Mouse (Mus musculus) testis, adult 2 months (tissue): ENCODE measurements around the gene Krtap13-1. TPM values are rescaled to one million over a fixed set of nuclear protein-coding genes. Genes with fewer than 3 reads are reported as not detected.

Experiments
- H3K27ac ChIP-seq: fragments of 200-500 bp; 2 replicates; pipeline ENCODE4 v1.5.1; 2012; ENCODE audit warnings: low read depth, low read length; ENCODE audit not compliant: control insufficient read depth, insufficient read depth
- H3K27me3 ChIP-seq: fragments of 200-500 bp; 2 replicates; pipeline ENCODE4 v1.6.1; 2012; ENCODE audit warnings: mild to moderate bottlenecking, low read length, moderate library complexity; ENCODE audit not compliant: control insufficient read depth, insufficient read depth
- H3K36me3 ChIP-seq: fragments of 200-500 bp; 2 replicates; pipeline ENCODE4 v1.6.1; 2012; ENCODE audit warnings: mild to moderate bottlenecking, low read length; ENCODE audit not compliant: control insufficient read depth, insufficient read depth
- H3K4me1 ChIP-seq: fragments of 200-500 bp; 2 replicates; pipeline ENCODE4 v1.6.1; 2012; ENCODE audit warnings: low read length; ENCODE audit not compliant: control insufficient read depth, insufficient read depth
- H3K4me3 ChIP-seq: fragments of 200-500 bp; 2 replicates; pipeline ENCODE4 v1.5.1; 2012; ENCODE audit warnings: low read depth, mild to moderate bottlenecking, low read length, moderate library complexity, mixed read lengths; ENCODE audit not compliant: control insufficient read depth
- CTCF ChIP-seq: fragments of 200-500 bp; IDR thresholded peaks from 2 replicates; pipeline ENCODE4 v1.5.1; 2012; ENCODE audit warnings: low read depth, mild to moderate bottlenecking, inconsistent platforms, low read length, moderate library complexity; ENCODE audit not compliant: control insufficient read depth, insufficient read depth, insufficient replicate concordance
- POLR2A ChIP-seq: fragments of 200-500 bp; IDR thresholded peaks from 2 replicates; pipeline ENCODE4 v1.6.1; 2012; ENCODE audit warnings: low read depth, mild to moderate bottlenecking, inconsistent platforms, low read length, moderate library complexity; ENCODE audit not compliant: control insufficient read depth
- polyA plus RNA-seq: library from polyadenylated mRNA; depleted of rRNA; stranded (reverse); fragments of >200 nt; gene quantifications from 2 replicates; pipeline ENCODE4 v1.2.3, GENCODE M21; 2012; rRNA removed

Krtap13-1 gene
- polyA plus RNA-seq, 1 experiment: not detected

GRCm38 (mm10) chr16:88774106-88774505, 45.4 kb downstream of the Krtap13-1 start, which contains the start of gene 2310057N15Rik:
TSS of gene 2310057N15Rik (minus strand) at chr16:88774206.
- Histone ChIP-seq H3K4me1 (no peaks in the 10 kb centered on the region), H3K27me3 (no peaks in the 10 kb centered on the region), H3K27ac (no peak within 1 kb of the TSS), H3K4me3 (no peak within 1 kb of the TSS), H3K36me3 (no peaks in the 10 kb centered on the region)
- TF ChIP-seq CTCF (no peak), POLR2A (no peak)

- no peaks in the 10 kb centered on the region for H3K27me3 ChIP-seq
- no peak within 1 kb of the TSS for H3K27ac ChIP-seq
- no peaks in the 10 kb centered on the region for H3K4me1 ChIP-seq
- H3K4me3 ChIP-seq: no peak within 1 kb of the TSS
- no peak for TF ChIP-seq CTCF
- TF ChIP-seq POLR2A: no peak
- H3K36me3 ChIP-seq: no peaks in the 10 kb centered on the region
Observed at GRCm38 (mm10) chr16:88777596-88777995, 48.9 kb downstream of the Krtap13-1 start, which contains the start of gene Gm5965. TSS of gene Gm5965 (plus strand) at chr16:88777896.

Other genes starting within 250 kb of the Krtap13-1 start
- not detected in 2 replicates for gene Cldn17, start 221.9 kb upstream of the Krtap13-1 start, polyA plus RNA-seq
- 2.8 TPM in 1 of 2 replicates, not detected in the other for gene Cldn8, start 165.7 kb upstream of the Krtap13-1 start, polyA plus RNA-seq
- gene Krtap24-1, start 116.6 kb upstream of the Krtap13-1 start, polyA plus RNA-seq: 0.06 TPM in 1 of 2 replicates, not detected in the other
- gene 2310079G19Rik, start 101.2 kb upstream of the Krtap13-1 start, polyA plus RNA-seq: not detected in 2 replicates
- gene Krtap26-1, start 81.1 kb upstream of the Krtap13-1 start, polyA plus RNA-seq: not detected in 2 replicates
- not detected in 2 replicates for gene Krtap27-1, start 57.2 kb upstream of the Krtap13-1 start, polyA plus RNA-seq
- not detected in 2 replicates for gene 2310061N02Rik, start 20.9 kb upstream of the Krtap13-1 start, polyA plus RNA-seq
- 0.12 and 0.17 TPM in 2 replicates for gene Krtap13, start 22.8 kb downstream of the Krtap13-1 start, polyA plus RNA-seq
- not detected in 2 replicates for gene 2310034C09Rik, start 30.0 kb downstream of the Krtap13-1 start, polyA plus RNA-seq
- gene 2310057N15Rik, start 45.3 kb downstream of the Krtap13-1 start, polyA plus RNA-seq: not detected in 2 replicates
- not detected in 2 replicates for gene Gm5965, start 49.0 kb downstream of the Krtap13-1 start, polyA plus RNA-seq
- not detected in 2 replicates for gene Gm20741, start 83.4 kb downstream of the Krtap13-1 start, polyA plus RNA-seq
- not detected in 2 replicates for gene Krtap15, start 91.4 kb downstream of the Krtap13-1 start, polyA plus RNA-seq
- gene Krtap14, start 97.3 kb downstream of the Krtap13-1 start, polyA plus RNA-seq: not detected in 2 replicates
- gene Krtap19-1, start 140.5 kb downstream of the Krtap13-1 start, polyA plus RNA-seq: not detected in 2 replicates
- not detected in 2 replicates for gene Krtap19-2, start 145.4 kb downstream of the Krtap13-1 start, polyA plus RNA-seq
- gene Krtap19-3, start 149.2 kb downstream of the Krtap13-1 start, polyA plus RNA-seq: not detected in 2 replicates
- not detected in 2 replicates for gene Krtap19-4, start 156.2 kb downstream of the Krtap13-1 start, polyA plus RNA-seq
- gene Krtap19-5, start 167.6 kb downstream of the Krtap13-1 start, polyA plus RNA-seq: not detected in 2 replicates
- not detected in 2 replicates for gene Krtap19-9b, start 203.4 kb downstream of the Krtap13-1 start, polyA plus RNA-seq
- gene Krtap16-3, start 234.0 kb downstream of the Krtap13-1 start, polyA plus RNA-seq: not detected in 2 replicates